Mouse (Mus musculus) midbrain, embryonic 10.5 days (tissue): Measurements from ENCODE around the gene Lpcat4. TPM values are rescaled to one million over a fixed set of nuclear protein-coding genes. Genes with fewer than 3 reads are reported as not detected.

ENCODE experiments used
- DNase-seq: peaks from one replicate; pipeline ENCODE4 v3.0.0-alpha.2; 2017; ENCODE audit warnings: low spot score
- H3K27ac ChIP-seq: fragments of 300-500 bp; sonication (generic); replicated peaks from 2 replicates; pipeline ENCODE4 v1.5.1; 2016; ENCODE audit warnings: mild to moderate bottlenecking
- H3K27me3 ChIP-seq: fragments of 300-500 bp; sonication (generic); 2 replicates; pipeline ENCODE4 v1.6.1; 2016; ENCODE audit warnings: low read depth, mild to moderate bottlenecking; ENCODE audit not compliant: poor library complexity, severe bottlenecking
- H3K36me3 ChIP-seq: fragments of 300-500 bp; sonication (generic); 2 replicates; pipeline ENCODE4 v1.6.1; 2016; ENCODE audit warnings: mild to moderate bottlenecking, moderate library complexity
- H3K4me1 ChIP-seq: fragments of 300-500 bp; sonication (generic); 2 replicates; pipeline ENCODE4 v1.6.1; 2016
- H3K4me3 ChIP-seq: fragments of 300-500 bp; sonication (generic); 2 replicates; pipeline ENCODE4 v1.5.1; 2016; ENCODE audit warnings: mild to moderate bottlenecking, moderate library complexity
- H3K9me3 ChIP-seq: fragments of 300-500 bp; sonication (generic); replicated peaks from 2 replicates; pipeline ENCODE4 v1.6.1; 2016; ENCODE audit warnings: mild to moderate bottlenecking
- WGBS: fragments of 180-500 bp; shearing (Covaris S2); methylation state at CpG from one replicate; pipeline ENCODE4 v1.1.7; 2016; 5-methylcytosine and 5-hydroxymethylcytosine counted together
- polyA plus RNA-seq: library from polyadenylated mRNA; unstranded; fragments of >200 nt; fragmentation: Nextera tagmentation; extraction: Ambion mirVana; gene quantifications from 2 replicates; pipeline ENCODE4 v1.2.1, GENCODE M21; 2016

Gene Lpcat4
- polyA plus RNA-seq, 1 experiment from 2014 or later, result 11.4 TPM

- H3K4me1 ChIP-seq, result peaks cover 10% of the 10 kb centered on the region
- DNase-seq, result no peak
- no peaks in the 10 kb centered on the region for H3K36me3 ChIP-seq
- H3K9me3 ChIP-seq, result no peaks in the 10 kb centered on the region
- H3K27me3 ChIP-seq, result no peaks in the 10 kb centered on the region
- 95% methylated on average over 3 of the region's 3 CpGs for WGBS
- no peak overlapping the region for H3K4me3 ChIP-seq
- no peak overlapping the region for H3K27ac ChIP-seq
These were observed 50.2 kb downstream of the Lpcat4 start for GRCm38 (mm10) chr2:112289507-112289906.

- Histone ChIP-seq H3K4me3 (no peak overlapping the region), H3K27ac (no peak overlapping the region), H3K27me3 (no peaks in the 10 kb centered on the region), H3K4me1 (no peaks in the 10 kb centered on the region), H3K9me3 (no peaks in the 10 kb centered on the region), H3K36me3 (no peaks in the 10 kb centered on the region)
- 89% methylated on average over 2 of the region's 2 CpGs for WGBS
- no peak for DNase-seq
These were observed 53.6 kb downstream of the Lpcat4 start for GRCm38 (mm10) chr2:112292823-112293222.

DNA sequence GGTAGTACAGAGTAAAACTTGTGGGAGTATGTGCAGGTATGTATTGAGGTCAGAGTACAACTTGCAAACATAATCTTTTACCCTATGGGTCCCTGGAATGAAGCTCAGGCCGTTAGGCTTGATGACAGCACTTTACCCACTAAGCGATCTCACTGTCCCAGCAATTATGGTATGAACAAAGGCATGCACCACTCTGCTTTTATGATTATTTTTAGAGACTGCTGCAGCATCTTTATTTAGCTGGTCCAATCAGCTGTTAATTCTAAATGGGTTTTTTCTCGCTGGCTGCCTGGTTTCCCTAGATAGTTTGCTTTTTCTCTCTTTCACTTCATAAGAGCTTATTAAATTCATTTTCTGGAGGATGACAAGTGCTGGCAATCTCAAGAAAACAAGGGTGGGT is 56.9 kb downstream of the Lpcat4 start:
- WGBS, result 92% methylated on average over 3 of the region's 3 CpGs
- no peak overlapping the region for H3K27ac ChIP-seq
- H3K27me3 ChIP-seq, result no peaks in the 10 kb centered on the region

More for the DNA sequence above, 56.9 kb downstream of the Lpcat4 start:
- no peaks in the 10 kb centered on the region for H3K9me3 ChIP-seq
- DNase-seq, result no peak
- H3K4me3 ChIP-seq, result no peak overlapping the region
- H3K4me1 ChIP-seq, result no peaks in the 10 kb centered on the region
- H3K36me3 ChIP-seq, result no peaks in the 10 kb centered on the region

Other genes starting within 250 kb of the Lpcat4 start
- not detected in 2 replicates for gene Olfr1309, start 249.2 kb upstream of the Lpcat4 start, polyA plus RNA-seq
- gene Olfr1310, start 226.8 kb upstream of the Lpcat4 start, polyA plus RNA-seq, result not detected in 2 replicates
- not detected in 2 replicates for gene Olfr1311, start 215.1 kb upstream of the Lpcat4 start, polyA plus RNA-seq
- gene Olfr1312, start 189.2 kb upstream of the Lpcat4 start, polyA plus RNA-seq, result not detected in 2 replicates
- not detected in 2 replicates for gene Olfr1313, start 161.6 kb upstream of the Lpcat4 start, polyA plus RNA-seq
- not detected in 2 replicates for gene Olfr1314, start 142.7 kb upstream of the Lpcat4 start, polyA plus RNA-seq
- not detected in 2 replicates for gene Olfr1315-ps1, start 124.0 kb upstream of the Lpcat4 start, polyA plus RNA-seq
- not detected in 2 replicates for gene Olfr1316, start 104.5 kb upstream of the Lpcat4 start, polyA plus RNA-seq
- not detected in 2 replicates for gene Olfr1317, start 99.1 kb upstream of the Lpcat4 start, polyA plus RNA-seq
- not detected in 2 replicates for gene Olfr1318, start 85.3 kb upstream of the Lpcat4 start, polyA plus RNA-seq
- gene Nutm1, start 19.8 kb downstream of the Lpcat4 start, polyA plus RNA-seq, result 0.02 TPM in 1 of 2 replicates, not detected in the other
- 178 and 211 TPM in 2 replicates for gene Nop10, start 22.5 kb downstream of the Lpcat4 start, polyA plus RNA-seq
- 7.4 and 11.3 TPM in 2 replicates for gene Slc12a6, start 26.4 kb downstream of the Lpcat4 start, polyA plus RNA-seq
- 0.04 TPM in 1 of 2 replicates, not detected in the other for gene Gm21985, start 26.8 kb downstream of the Lpcat4 start, polyA plus RNA-seq
- gene Emc4, start 128.6 kb downstream of the Lpcat4 start, polyA plus RNA-seq, result 121 and 125 TPM in 2 replicates
- 41.2 and 42.2 TPM in 2 replicates for gene Katnbl1, start 139.7 kb downstream of the Lpcat4 start, polyA plus RNA-seq
- 12.0 and 12.3 TPM in 2 replicates for gene Emc7, start 215.5 kb downstream of the Lpcat4 start, polyA plus RNA-seq
- gene Chrm5, start 241.3 kb downstream of the Lpcat4 start, polyA plus RNA-seq, result not detected in 2 replicates